Mouse (Mus musculus) stomach, postnatal 0 days (tissue): ENCODE results near the gene Cyp2g1.

Experiments
- CTCF ChIP-seq: IDR thresholded peaks from 2 replicates; pipeline ENCODE4 v1.5.1; 2016; ENCODE audit warnings: antibody characterized with exemption, low read depth, mild to moderate bottlenecking, moderate library complexity
- EP300 ChIP-seq: optimal IDR thresholded peaks from 2 replicates; pipeline ENCODE3; 2016; ENCODE audit warnings: antibody characterized with exemption

DNA sequence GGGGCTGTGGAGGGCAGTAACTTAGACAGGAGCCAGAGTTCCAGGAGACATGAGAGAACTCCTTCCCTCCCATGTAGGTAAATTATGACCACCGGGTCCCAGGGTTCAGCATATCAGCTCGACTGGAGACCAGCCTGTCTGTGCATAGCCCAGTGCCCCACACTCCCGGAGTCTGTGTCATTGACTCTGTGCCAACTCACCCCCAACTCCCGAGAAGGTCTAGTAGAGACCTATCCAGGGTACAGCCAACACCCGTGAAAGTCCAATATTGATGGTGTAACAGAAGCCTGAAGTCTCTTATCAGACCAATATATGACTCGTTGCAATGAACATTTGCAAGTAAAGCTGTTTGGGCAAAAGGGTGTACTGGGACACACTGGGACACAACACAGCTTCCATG lies 18.7 kb upstream of the Cyp2g1 start:
- TF ChIP-seq CTCF (no peak), EP300 (no peak)
